Mouse (Mus musculus): ENCODE measurements at regions not wholly inside any gene's neighbourhood (a gene's known extent, or its start where the extent isn't known, plus 50 kb on each side); places are given as distances from the start of the nearest gene placed in this dataset.

- TF ChIP-seq EP300 (IDR thresholded peaks at IDR 0.05), result no peak
- TF ChIP-seq CTCF (IDR thresholded peaks at IDR 0.05), result no peak
Measured at GRCm38 (mm10) chr1:181293079-181293865, 59.2 kb upstream of the Cnih3 start.
